Mouse (Mus musculus) hindbrain, embryonic 16.5 days (tissue): Measurements from ENCODE around the gene Mctp2. TPM values are rescaled to one million over a fixed set of nuclear protein-coding genes. Genes with fewer than 3 reads are reported as not detected.

Source experiments
- ATAC-seq: fragments of 200-750 bp; cut with Nextera tagmentation; 2 replicates; pipeline ENCODE4 v1.8.0; 2017; ENCODE audit warnings: moderate TSS enrichment, moderate library complexity
- H3K27ac ChIP-seq: fragments of 300-500 bp; sonication (generic); 2 replicates; pipeline ENCODE4 v1.5.1; 2014; ENCODE audit warnings: low read depth, mild to moderate bottlenecking, control low read depth, low read length, moderate library complexity
- H3K27me3 ChIP-seq: fragments of 300-500 bp; sonication (generic); replicated peaks from 2 replicates; pipeline ENCODE4 v1.6.1; 2014; ENCODE audit warnings: low read length; ENCODE audit not compliant: control insufficient read depth, insufficient read depth
- H3K36me3 ChIP-seq: fragments of 300-500 bp; sonication (generic); 2 replicates; pipeline ENCODE4 v1.6.1; 2014; ENCODE audit warnings: mild to moderate bottlenecking, low read length, moderate library complexity, mixed read lengths; ENCODE audit not compliant: control insufficient read depth, insufficient read depth
- H3K4me1 ChIP-seq: fragments of 300-500 bp; sonication (generic); 2 replicates; pipeline ENCODE4 v1.6.1; 2014; ENCODE audit warnings: low read depth, low read length; ENCODE audit not compliant: control insufficient read depth, insufficient read depth
- H3K4me2 ChIP-seq: fragments of 300-500 bp; sonication (generic); 2 replicates; pipeline ENCODE4 v1.6.1; 2014; ENCODE audit warnings: mild to moderate bottlenecking, low read length, control low read depth, moderate library complexity
- H3K4me3 ChIP-seq: fragments of 300-500 bp; sonication (generic); 2 replicates; pipeline ENCODE4 v1.5.1; 2014; ENCODE audit warnings: mild to moderate bottlenecking, low read length, control low read depth, moderate library complexity
- H3K9ac ChIP-seq: fragments of 300-500 bp; sonication (generic); 2 replicates; pipeline ENCODE4 v1.6.1; 2014; ENCODE audit warnings: low read depth, mild to moderate bottlenecking, control low read depth, low read length, moderate library complexity
- H3K9me3 ChIP-seq: fragments of 300-500 bp; sonication (generic); 2 replicates; pipeline ENCODE4 v1.6.1; 2014; ENCODE audit warnings: mild to moderate bottlenecking, low read length, moderate library complexity; ENCODE audit not compliant: control insufficient read depth
- WGBS: fragments of 180-500 bp; shearing (Covaris S2); extraction: QIAGEN DNeasy Blood & Tissue Kit; methylation state at CpG from one replicate; pipeline ENCODE4 v1.1.7; 2014; 5-methylcytosine and 5-hydroxymethylcytosine counted together
- polyA plus RNA-seq: library from polyadenylated mRNA; unstranded; fragments of >200 nt; fragmentation: Nextera tagmentation; extraction: Ambion mirVana; gene quantifications from 2 replicates; pipeline ENCODE4 v1.2.1, GENCODE M21; 2015

Gene Mctp2
- polyA plus RNA-seq, 1 experiment from 2014 or later, result 0.74 TPM

DNA sequence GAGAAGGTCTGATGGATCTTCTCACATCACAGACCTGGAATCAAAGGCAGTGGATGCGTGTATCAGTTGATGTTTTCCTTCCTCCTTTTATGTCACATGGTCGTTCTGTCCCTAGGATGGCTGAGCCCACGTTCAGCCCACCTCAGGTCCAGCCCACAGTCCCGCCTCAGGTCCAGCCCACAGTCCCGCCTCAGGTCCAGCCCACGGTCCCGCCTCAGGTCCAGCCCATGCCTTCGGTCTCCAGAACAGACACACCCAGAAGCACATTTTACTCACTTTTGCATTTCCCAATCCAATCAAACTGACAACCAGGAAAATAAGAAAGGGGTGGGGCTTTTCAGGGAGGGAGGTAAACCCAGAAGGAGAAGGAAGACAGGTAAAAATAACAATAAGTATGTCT lies 5.2 kb upstream of the Mctp2 start:
- Histone ChIP-seq H3K9me3 (no peaks in the 10 kb centered on the region), H3K4me1 (peaks cover 3% of the 10 kb centered on the region), H3K27ac (no peak overlapping the region), H3K9ac (no peak overlapping the region), H3K36me3 (no peaks in the 10 kb centered on the region), H3K4me2 (no peak overlapping the region), H3K27me3 (0 out of 2 replicates have a peak, but pooled peaks cover 2% of the 10 kb centered on the region), H3K4me3 (no peak overlapping the region)
- WGBS, result 64% methylated on average over 8 of the region's 8 CpGs
- ATAC-seq, result no peak

DNA sequence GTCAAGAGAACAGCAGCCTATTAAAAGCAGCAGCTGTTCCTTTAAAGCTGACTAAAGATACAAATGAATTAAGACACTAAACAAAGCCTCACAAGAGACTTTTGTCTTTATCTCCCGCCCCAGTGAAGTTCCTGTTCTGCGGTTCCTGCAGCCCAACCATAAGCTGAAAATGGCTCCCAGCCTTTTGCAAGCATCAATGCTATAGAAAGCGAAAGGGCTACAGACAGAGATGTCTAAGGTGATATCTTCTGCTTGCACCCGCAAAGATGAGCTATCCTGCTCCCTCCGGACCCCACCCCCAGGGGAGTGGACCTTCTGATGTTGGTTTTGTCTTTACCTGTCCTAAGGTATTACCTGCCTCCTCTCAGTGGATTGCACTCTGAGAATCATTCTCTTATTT lies 1.7 kb upstream of the Mctp2 start:
- no peak overlapping the region for H3K9ac ChIP-seq
- H3K4me1 ChIP-seq, result peaks cover 14% of the 10 kb centered on the region
- H3K36me3 ChIP-seq, result no peaks in the 10 kb centered on the region
- H3K9me3 ChIP-seq, result no peaks in the 10 kb centered on the region
- H3K4me3 ChIP-seq, result no peak overlapping the region
- no peak overlapping the region for H3K27ac ChIP-seq
- ATAC-seq, result no peak
- 82% methylated on average over 5 of the region's 5 CpGs for WGBS
- peaks cover 6% of the 10 kb centered on the region for H3K27me3 ChIP-seq
- H3K4me2 ChIP-seq, result no peak overlapping the region

DNA sequence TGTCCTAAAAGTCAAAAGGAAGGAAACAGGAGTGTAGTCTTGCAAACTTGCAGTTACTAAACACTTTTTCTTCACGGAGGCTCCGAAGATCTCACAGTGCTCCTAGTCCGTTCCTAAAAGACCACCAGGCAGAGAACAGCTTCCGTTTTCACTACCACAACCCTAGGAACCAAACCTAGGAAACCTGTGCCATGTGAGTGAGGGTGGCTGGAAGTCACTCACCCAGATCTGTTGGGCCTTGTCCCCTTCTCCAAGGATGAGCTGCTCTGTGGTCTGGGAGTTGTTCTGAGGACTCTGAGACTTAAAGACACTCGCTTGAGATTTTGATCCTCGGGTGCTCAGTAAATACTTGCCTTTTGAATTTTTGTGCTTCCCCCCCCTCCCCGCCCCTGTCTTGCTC lies 439 bp upstream of the Mctp2 start:
- peak overlapping the region; percentile 100 for H3K4me2 ChIP-seq
- H3K27me3 ChIP-seq, result peaks cover 6% of the 10 kb centered on the region
- peaks cover 14% of the 10 kb centered on the region for H3K4me1 ChIP-seq
- H3K36me3 ChIP-seq, result no peaks in the 10 kb centered on the region
- H3K9ac ChIP-seq, result no peak overlapping the region; the same call in 1 of the 2 replicates
- no peak overlapping the region for H3K27ac ChIP-seq
- ATAC-seq, result no peak
- H3K9me3 ChIP-seq, result no peaks in the 10 kb centered on the region
- H3K4me3 ChIP-seq, result peak overlapping the region; percentile 62
- WGBS, result 18% methylated on average over 7 of the region's 7 CpGs

DNA sequence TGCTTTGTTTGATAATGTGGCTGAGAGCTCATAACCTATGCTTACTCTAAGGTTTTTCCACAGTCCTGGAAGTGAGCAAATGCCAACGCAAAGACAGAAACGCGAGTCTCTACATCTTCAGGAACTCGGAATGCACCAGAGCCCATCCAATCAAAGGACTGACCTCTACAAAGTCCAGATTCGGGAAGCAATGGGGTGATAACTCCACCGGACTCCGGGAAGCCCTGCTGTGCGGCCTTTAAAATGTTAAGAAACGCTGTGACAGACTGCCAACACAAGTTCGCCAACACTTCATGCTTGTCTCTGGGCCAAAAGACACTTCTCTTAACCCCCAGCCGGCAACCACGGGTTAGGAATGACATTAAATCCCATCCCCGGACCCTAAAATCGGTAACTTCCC lies 437 bp downstream of the Mctp2 start:
- ATAC-seq, result no peak
- WGBS, result 2% methylated on average over 14 of the region's 14 CpGs

DNA sequence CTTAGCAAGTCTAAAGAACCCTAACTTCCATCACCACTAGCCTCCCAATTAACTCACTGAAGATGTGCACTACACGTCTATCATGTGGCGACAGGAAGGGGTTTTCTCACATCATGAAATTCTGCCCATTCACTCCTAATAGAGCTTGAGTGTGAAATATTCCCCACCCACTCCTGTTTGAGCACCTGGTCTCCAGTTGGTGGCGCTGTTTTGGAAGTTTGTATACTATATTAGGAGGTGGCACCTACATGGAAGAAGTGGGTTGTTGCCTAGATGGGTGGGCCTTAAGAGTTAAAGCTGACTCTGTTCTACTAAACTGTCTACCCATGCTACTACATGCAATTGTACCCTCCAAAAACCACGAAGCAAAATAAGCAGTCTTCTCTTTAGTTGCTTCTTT lies 4.7 kb downstream of the Mctp2 start:
- H3K9ac ChIP-seq, result no peak overlapping the region
- no peak for ATAC-seq
- WGBS, result 70% methylated on average over 4 of the region's 4 CpGs
- H3K36me3 ChIP-seq, result no peaks in the 10 kb centered on the region
- peaks cover 4% of the 10 kb centered on the region for H3K27me3 ChIP-seq
- H3K4me3 ChIP-seq, result no peak overlapping the region
- H3K4me2 ChIP-seq, result no peak overlapping the region
- H3K4me1 ChIP-seq, result peaks cover 12% of the 10 kb centered on the region
- no peaks in the 10 kb centered on the region for H3K9me3 ChIP-seq
- no peak overlapping the region for H3K27ac ChIP-seq

More for the DNA sequence above, 437 bp downstream of the Mctp2 start:
- Histone ChIP-seq H3K36me3 (no peaks in the 10 kb centered on the region), H3K27me3 (peaks cover 6% of the 10 kb centered on the region), H3K4me3 (peak overlapping the region; percentile 62), H3K4me1 (peaks cover 14% of the 10 kb centered on the region), H3K9ac (peak overlapping the region; percentile 63), H3K4me2 (peak overlapping the region; percentile 100), H3K27ac (no peak overlapping the region), H3K9me3 (no peaks in the 10 kb centered on the region)

DNA sequence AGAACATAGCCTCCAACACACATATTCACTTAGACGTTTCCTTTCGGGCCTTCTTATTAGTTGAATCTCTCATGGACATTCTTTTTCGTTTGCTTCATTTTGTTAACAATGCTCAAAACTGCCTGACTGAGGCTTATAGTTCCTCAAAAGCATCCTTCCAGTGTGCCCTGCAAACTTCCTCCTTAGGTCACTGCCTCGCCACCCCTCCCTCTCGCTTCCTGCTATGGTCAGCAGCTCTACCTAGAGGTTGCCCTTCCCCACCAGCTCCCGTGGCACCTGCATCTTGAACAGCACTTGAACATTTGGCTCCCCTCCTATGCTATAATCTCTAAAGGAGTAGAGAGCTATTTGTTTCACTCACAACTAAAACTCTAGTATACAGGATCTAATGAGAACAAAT lies 6.7 kb downstream of the Mctp2 start:
- Histone ChIP-seq H3K27ac (no peak overlapping the region), H3K4me2 (no peak overlapping the region), H3K27me3 (no peaks in the 10 kb centered on the region), H3K9ac (no peak overlapping the region), H3K36me3 (no peaks in the 10 kb centered on the region), H3K9me3 (no peaks in the 10 kb centered on the region), H3K4me3 (no peak overlapping the region), H3K4me1 (no peaks in the 10 kb centered on the region)
- WGBS, result 89% methylated on average over 6 of the region's 6 CpGs
- no peak for ATAC-seq

DNA sequence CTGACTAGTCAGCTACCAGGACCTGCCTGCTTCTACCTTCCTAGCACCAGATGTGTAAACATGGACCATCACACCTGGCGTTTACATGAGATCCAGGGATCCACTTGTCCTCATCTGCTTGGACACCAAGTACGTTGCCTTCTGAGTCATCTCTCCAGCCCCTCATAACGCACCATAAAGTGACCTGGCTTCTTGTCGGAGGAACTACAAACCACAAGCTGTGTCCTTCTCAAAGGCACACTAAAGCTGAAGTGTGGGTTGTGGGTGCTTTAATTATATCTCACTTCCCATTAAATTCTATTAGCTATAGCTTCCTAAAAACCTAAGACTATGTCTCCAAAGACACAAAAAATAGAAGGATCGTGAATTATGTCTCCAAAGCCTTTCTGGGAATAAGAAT lies 9.4 kb downstream of the Mctp2 start:
- 88% methylated on average over 5 of the region's 5 CpGs for whole genome bisulfite sequencing
- ATAC-seq, result no peak
- H3K36me3 ChIP-seq, result no peaks in the 10 kb centered on the region
- H3K9ac ChIP-seq, result no peak overlapping the region
- H3K4me3 ChIP-seq, result no peak overlapping the region
- H3K9me3 ChIP-seq, result no peaks in the 10 kb centered on the region
- no peaks in the 10 kb centered on the region for H3K27me3 ChIP-seq
- H3K4me1 ChIP-seq, result no peaks in the 10 kb centered on the region
- H3K4me2 ChIP-seq, result no peak overlapping the region
- no peak overlapping the region for H3K27ac ChIP-seq

DNA sequence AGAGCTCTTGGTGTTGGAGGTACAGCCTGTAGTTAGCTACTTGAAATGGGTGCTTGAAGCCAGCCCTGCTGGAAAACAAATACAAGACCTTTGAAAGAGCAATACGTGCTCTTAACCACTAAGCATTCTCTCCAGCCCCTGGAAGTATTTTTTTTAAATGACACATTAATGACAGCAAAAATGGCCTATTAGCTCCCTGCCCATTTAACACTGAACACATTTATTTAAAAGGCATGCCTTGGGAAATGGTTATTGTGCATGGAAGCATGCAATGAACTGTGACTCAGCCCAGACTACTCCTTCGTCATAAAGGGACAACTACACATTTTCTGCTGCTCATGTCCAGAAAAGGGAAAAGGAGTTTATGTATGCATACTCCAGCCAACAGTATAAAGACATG lies 10.2 kb downstream of the Mctp2 start:
- no peak for ATAC-seq
- 47% methylated on average over 2 of the region's 2 CpGs for WGBS

DNA sequence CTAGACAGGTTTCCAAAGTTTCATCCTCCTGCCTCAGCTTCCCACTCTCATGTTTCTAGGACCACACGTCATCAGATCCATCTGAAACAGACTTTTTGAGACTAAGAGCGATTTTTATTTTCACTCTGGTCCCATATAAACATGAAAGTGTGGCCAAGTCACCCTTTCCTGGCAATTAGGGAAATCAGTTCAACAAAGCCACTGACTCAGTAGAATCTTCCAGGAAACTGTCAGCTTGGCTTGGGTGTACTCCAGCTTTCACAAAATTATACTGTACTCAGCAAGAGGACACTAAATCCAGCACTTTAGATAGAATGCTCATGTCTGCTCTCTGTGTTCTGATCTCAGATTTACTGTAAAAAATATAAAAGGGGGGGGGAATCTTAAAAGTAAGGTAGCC lies 11.5 kb downstream of the Mctp2 start:
- no peaks in the 10 kb centered on the region for H3K27me3 ChIP-seq
- no peak for ATAC-seq
- H3K4me3 ChIP-seq, result no peak overlapping the region
- H3K4me1 ChIP-seq, result no peaks in the 10 kb centered on the region
- H3K9ac ChIP-seq, result no peak overlapping the region
- no peak overlapping the region for H3K27ac ChIP-seq
- H3K4me2 ChIP-seq, result no peak overlapping the region
- WGBS, result 80% methylated on average over 2 of the region's 2 CpGs
- H3K36me3 ChIP-seq, result no peaks in the 10 kb centered on the region
- no peaks in the 10 kb centered on the region for H3K9me3 ChIP-seq

More for the DNA sequence above, 10.2 kb downstream of the Mctp2 start:
- Histone ChIP-seq H3K4me3 (no peak overlapping the region), H3K36me3 (no peaks in the 10 kb centered on the region), H3K4me2 (no peak overlapping the region), H3K27ac (no peak overlapping the region), H3K27me3 (no peaks in the 10 kb centered on the region), H3K4me1 (no peaks in the 10 kb centered on the region), H3K9ac (no peak overlapping the region), H3K9me3 (no peaks in the 10 kb centered on the region)
